ENCODE assay signal across 16 mouse cellular contexts in the genomic region with DNA sequence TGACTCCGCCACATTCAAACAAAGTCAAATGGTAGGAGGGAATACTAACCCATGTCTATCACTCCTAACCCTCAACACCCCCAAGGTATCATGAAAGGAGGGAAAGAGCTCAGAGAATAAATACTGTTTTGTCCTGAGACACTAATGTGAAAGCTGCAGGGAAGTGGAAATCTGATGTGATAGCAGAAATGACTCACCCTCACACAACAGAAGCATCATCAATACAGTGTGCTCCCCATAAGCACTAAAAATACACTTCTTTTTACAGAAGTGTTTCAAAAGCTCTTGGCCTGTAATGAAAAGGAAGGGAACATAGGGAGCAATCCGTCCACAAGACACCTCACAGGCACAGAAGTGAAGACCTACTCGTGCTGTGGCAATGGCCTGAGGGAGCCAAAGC.
"Had no signal": no experiment of that assay in that cellular context is flagged by ENCODE, and none has a peak within 500 bp of the region (broad histone marks: within the 10 kb centered on the region; RNA-seq: fewer than 3 reads in every experiment).

No protein-coding gene starts in this region.

- H3K36me3 ChIP-seq: midbrain, embryonic 10.5 days; midbrain, embryonic 12.5 days; neural tube, embryonic 13.5 days; neural tube, embryonic 15.5 days; stomach, embryonic 15.5 days had no signal

- H3K4me1 ChIP-seq: midbrain, embryonic 10.5 days; midbrain, embryonic 12.5 days; neural tube, embryonic 15.5 days; stomach, embryonic 15.5 days had no signal

- H3K4me2 ChIP-seq: lung, embryonic 14.5 days; midbrain, embryonic 12.5 days; neural tube, embryonic 13.5 days; neural tube, embryonic 15.5 days; stomach, embryonic 15.5 days had no signal

- H3K4me3 ChIP-seq: midbrain, embryonic 10.5 days; midbrain, embryonic 12.5 days; myocyte; neural tube, embryonic 13.5 days; neural tube, embryonic 15.5 days; stomach, embryonic 15.5 days had no signal

- H3K9ac ChIP-seq: lung, embryonic 14.5 days; midbrain, embryonic 12.5 days; neural tube, embryonic 13.5 days; neural tube, embryonic 15.5 days; stomach, embryonic 15.5 days had no signal

- H3K27me3 ChIP-seq: midbrain, embryonic 12.5 days; neural tube, embryonic 13.5 days; neural tube, embryonic 15.5 days; stomach, embryonic 15.5 days had no signal

- H3K27ac ChIP-seq: midbrain, embryonic 10.5 days; midbrain, embryonic 12.5 days; neural tube, embryonic 13.5 days; neural tube, embryonic 15.5 days; stomach, embryonic 15.5 days; stomach, postnatal 0 days had no signal

- H3K9me3 ChIP-seq: midbrain, embryonic 10.5 days; midbrain, embryonic 12.5 days; neural tube, embryonic 13.5 days; neural tube, embryonic 15.5 days; stomach, embryonic 15.5 days had no signal

- DNase-seq: lung, adult 18-20 months; lung, embryonic 14.5 days; lung, postnatal 10 days; lung, postnatal 4 days; midbrain, embryonic 14.5 days; right cerebral cortex, postnatal 14 days; thymus, adult 18-20 months; thymus, postnatal 14 days; thymus, postnatal 36 days had no signal
